Mouse (Mus musculus): ENCODE measurements around the gene Erlec1. TPM values are rescaled to one million over a fixed set of nuclear protein-coding genes. Genes with fewer than 3 reads are reported as not detected.

The Erlec1 gene
- polyA plus RNA-seq, 1 experiment, result 12.4 TPM

DNA sequence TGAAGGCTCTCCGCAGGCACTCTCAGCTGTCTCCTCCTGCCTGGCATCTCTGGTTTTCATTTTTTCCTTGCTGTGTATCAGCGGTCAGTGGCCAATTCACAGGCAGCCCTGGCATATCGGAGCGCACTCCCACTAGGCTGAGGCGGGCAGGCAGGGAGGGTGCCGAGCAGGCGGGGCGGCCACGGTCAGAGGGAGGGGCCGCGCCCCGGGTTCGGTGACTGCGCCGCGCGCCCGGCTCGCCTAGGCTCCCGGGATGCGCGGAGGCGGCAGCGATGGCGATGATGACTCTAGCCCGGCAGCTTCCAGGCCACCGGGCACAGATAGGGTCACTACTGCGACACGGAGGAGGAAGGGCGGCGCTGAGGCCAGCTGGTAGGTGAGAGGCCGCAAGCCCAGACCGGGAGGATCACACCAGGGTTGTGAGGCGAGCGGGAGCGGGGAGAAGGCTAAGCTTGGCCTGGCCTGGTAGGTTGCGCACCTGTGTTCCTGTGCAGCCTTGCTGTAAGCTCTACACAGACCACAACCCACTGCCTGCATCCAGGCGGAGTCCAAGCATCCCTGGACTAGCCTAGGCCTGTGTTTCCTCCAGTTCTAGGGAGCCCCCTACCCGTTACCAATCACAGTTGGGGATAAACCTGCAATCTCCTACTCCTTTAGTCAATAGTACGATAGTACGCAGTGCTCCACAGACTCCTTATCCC lies 68.8 kb downstream of the Erlec1 start, which contains the start of the genes Gpr75 and Asb3:
Gpr75 (plus strand) TSS at position 188 of the 701 bp plus-strand sequence.
Asb3 (plus strand) TSS at position 246 of the 701 bp plus-strand sequence.
- no peak for DNase-seq (ENCODE audit: low read depth, low spot score)
- WGBS, result 7% methylated on average over 41 of the region's 41 CpGs

Other genes starting within 250 kb of the Erlec1 start
- gene Psme4, start 182.6 kb downstream of the Erlec1 start, polyA plus RNA-seq (2012; rRNA removed), result 11.2 and 12.6 TPM in 2 replicates
- gene Gpr75, start 69.0 kb downstream of the Erlec1 start, polyA plus RNA-seq (2012; rRNA removed), result 0.03 and 0.10 TPM in 2 replicates
- 1.7 and 2.1 TPM in 2 replicates for gene Asb3, start 68.9 kb downstream of the Erlec1 start, polyA plus RNA-seq (2012; rRNA removed)
- 2.2 and 2.5 TPM in 2 replicates for gene Chac2, start 32.0 kb upstream of the Erlec1 start, polyA plus RNA-seq (2012; rRNA removed)
- gene Gm17332, start 228.1 kb upstream of the Erlec1 start, polyA plus RNA-seq (2012; rRNA removed), result not detected in 2 replicates